Mouse (Mus musculus) left cerebral cortex, adult 18-20 months (tissue): ENCODE data around the gene Azin2. TPM values are rescaled to one million over a fixed set of nuclear protein-coding genes. Genes with fewer than 3 reads are reported as not detected.

ENCODE experiments used
- DNase-seq, 2 experiments: peaks; one replicate each; pipeline ENCODE4 v3.0.0; 2021 to 2022; ENCODE audit warnings: low spot score in 2 of 2, mixed read lengths in 1 of 2
- long read RNA-seq, 2 experiments: library from polyadenylated mRNA; stranded (forward); transcript quantifications; one replicate each; pipeline ENCODE4 v2.0.0; 2021
- total RNA-seq, 2 experiments: library from RNA; stranded (reverse); gene quantifications; 2 replicates each; pipeline ENCODE4 v1.2.3; 2021

Azin2 gene
- total RNA-seq, result 10 to 100 TPM; 45.4 to 47.6 TPM
- long read RNA-seq, experiment 1, transcript Azin2-201 (11 exons, 2,063 nt), result major isoform, 21 of 58 reads
- long read RNA-seq, experiment 1, partial matches to known transcripts, result 18 of 58 reads
- long read RNA-seq, experiment 1, other reads (novel, unspliced or antisense), result 17 of 58 reads
- long read RNA-seq, experiment 2, transcript Azin2-201 (11 exons, 2,063 nt), result major isoform, 30 of 55 reads
- long read RNA-seq, experiment 2, partial matches to known transcripts, result 19 of 55 reads
- long read RNA-seq, experiment 2, other reads (novel, unspliced or antisense), result 6 of 55 reads

- DNase-seq, result peak; percentile 89 to 92
These were observed at the start of gene Azin2 for GRCm38 (mm10) chr4:128962029-128962925. Gene Azin2 (minus strand): TSS chr4:128962442.

GRCm38 (mm10) chr4:129011604-129012121, 49.4 kb upstream of the Azin2 start:
- DNase-seq, result no peak

- DNase-seq, result no peak
These were observed 47.3 kb upstream of the Azin2 start for GRCm38 (mm10) chr4:129009521-129009920.

GRCm38 (mm10) chr4:129008672-129009071, 46.4 kb upstream of the Azin2 start:
- no peak for DNase-seq

GRCm38 (mm10) chr4:129008006-129008519, 45.8 kb upstream of the Azin2 start:
- DNase-seq, result no peak

- no peak for DNase-seq
These were observed 41.5 kb upstream of the Azin2 start for GRCm38 (mm10) chr4:129003720-129004119.

GRCm38 (mm10) chr4:129000786-129001185, 38.5 kb upstream of the Azin2 start:
- no peak for DNase-seq

GRCm38 (mm10) chr4:128998401-128998800, 36.2 kb upstream of the Azin2 start:
- no peak for DNase-seq

GRCm38 (mm10) chr4:128997258-128997657, 35.0 kb upstream of the Azin2 start:
- no peak for DNase-seq

- no peak for DNase-seq
These were observed 33.0 kb upstream of the Azin2 start for GRCm38 (mm10) chr4:128995238-128995637.

- DNase-seq, result no peak
These were observed 31.4 kb upstream of the Azin2 start for GRCm38 (mm10) chr4:128993675-128994074.

- DNase-seq, result peak; percentile 94 to 96
These were observed 30.9 kb upstream of the Azin2 start for GRCm38 (mm10) chr4:128993025-128993662.

- DNase-seq, result no peak
These were observed 29.9 kb upstream of the Azin2 start for GRCm38 (mm10) chr4:128992176-128992575.

- no peak for DNase-seq
These were observed 29.3 kb upstream of the Azin2 start, which contains the start of gene Ak2 for GRCm38 (mm10) chr4:128991500-128992008. Gene Ak2 (plus strand): TSS chr4:128991958.

- no peak for DNase-seq
These were observed 27.4 kb upstream of the Azin2 start for GRCm38 (mm10) chr4:128989678-128990077.

GRCm38 (mm10) chr4:128988911-128989310, 26.7 kb upstream of the Azin2 start:
- no peak for DNase-seq

GRCm38 (mm10) chr4:128984600-128984999, 22.4 kb upstream of the Azin2 start:
- DNase-seq, result no peak

- no peak for DNase-seq
These were observed 21.4 kb upstream of the Azin2 start for GRCm38 (mm10) chr4:128983656-128984055.

GRCm38 (mm10) chr4:128983151-128983550, 20.9 kb upstream of the Azin2 start:
- no peak for DNase-seq

GRCm38 (mm10) chr4:128981833-128982180, 19.6 kb upstream of the Azin2 start:
- no peak for DNase-seq
